Mouse (Mus musculus): ENCODE data around the gene Exosc7. TPM values are rescaled to one million over a fixed set of nuclear protein-coding genes. Genes with fewer than 3 reads are reported as not detected.

The Exosc7 gene
- total and polyA plus RNA-seq, 2 experiments from 2014 or later = 40.3 to 64.1 TPM

DNA sequence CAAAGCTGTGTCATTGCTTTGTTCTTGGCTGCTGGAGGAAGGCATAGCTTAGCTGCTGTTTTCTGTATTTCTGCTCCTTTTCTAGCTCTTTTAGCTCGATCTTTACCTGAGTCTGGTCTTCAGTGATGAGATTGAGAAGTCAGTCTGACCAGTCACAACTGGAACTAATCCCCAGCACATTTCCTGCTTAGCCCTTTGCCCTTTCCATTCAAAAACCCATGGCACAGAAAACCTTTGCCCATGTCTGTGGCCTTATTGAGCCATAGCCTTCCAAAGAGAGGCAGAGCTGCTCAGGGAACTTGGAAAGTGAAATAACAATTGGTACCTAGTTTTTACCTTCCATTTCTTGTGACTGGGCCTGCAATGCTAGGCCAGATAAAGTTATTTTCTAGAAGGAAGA is 2.6 kb downstream of the Exosc7 start:
- H3K36me3 ChIP-seq (ENCODE audit: insufficient read depth) = peaks cover 22% of the 10 kb centered on the region
- no peak overlapping the region for H3K4me2 ChIP-seq (ENCODE audit: low read depth)
- no peaks in the 10 kb centered on the region for H3K9me3 ChIP-seq (ENCODE audit: low read length)
- H3K9ac ChIP-seq = no peak overlapping the region
- no peak for TF ChIP-seq CTCF (IDR thresholded peaks at IDR 0.05; ENCODE audit: low read depth)
- 0 out of 2 replicates have a peak, but pooled peaks cover 3% of the 10 kb centered on the region for H3K4me1 ChIP-seq (ENCODE audit: insufficient read depth)
- DNase-seq (no peak), ATAC-seq (no peak)
- no peaks in the 10 kb centered on the region for H3K27me3 ChIP-seq (ENCODE audit: insufficient read depth, low read length)
- no peak overlapping the region for H3K4me3 ChIP-seq (ENCODE audit: low read depth, low read length)
- 91% methylated on average over 1 of the region's 1 CpGs for WGBS
- H3K27ac ChIP-seq (ENCODE audit: low read depth, low read length) = no peak overlapping the region

DNA sequence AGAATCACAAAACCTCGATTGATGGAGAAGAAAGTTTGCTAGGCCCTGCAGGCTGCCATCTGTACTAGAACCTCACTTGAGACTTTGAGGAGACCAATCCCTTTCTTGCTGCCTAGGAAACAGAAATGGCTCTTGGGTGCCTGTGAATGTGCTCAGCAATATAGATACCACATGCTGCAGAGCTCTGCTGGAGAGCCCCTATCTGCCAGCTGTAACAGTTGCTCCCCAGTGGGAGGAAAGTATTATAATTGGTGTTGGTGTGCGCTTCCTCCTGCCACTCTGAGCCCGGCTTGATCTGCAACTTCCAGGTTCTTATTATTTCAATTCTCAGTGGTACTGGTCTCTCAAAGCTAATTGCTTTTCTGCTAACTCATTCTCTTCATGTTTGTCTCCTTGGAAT is 10.0 kb downstream of the Exosc7 start:
- no peak for TF ChIP-seq CTCF (IDR thresholded peaks at IDR 0.05; ENCODE audit: low read depth)
- ATAC-seq = no peak
- Histone ChIP-seq H3K9ac (no peak overlapping the region), H3K9me3 (ENCODE audit: low read length) (no peaks in the 10 kb centered on the region), H3K27ac (ENCODE audit: low read depth, low read length) (no peak overlapping the region), H3K36me3 (ENCODE audit: insufficient read depth) (peaks cover 59% of the 10 kb centered on the region), H3K4me3 (ENCODE audit: low read depth, low read length) (no peak overlapping the region), H3K4me2 (ENCODE audit: low read depth) (no peak overlapping the region), H3K4me1 (ENCODE audit: insufficient read depth) (no peaks in the 10 kb centered on the region), H3K27me3 (ENCODE audit: insufficient read depth, low read length) (no peaks in the 10 kb centered on the region)
- 81% methylated on average over 3 of the region's 3 CpGs for WGBS
- DNase-seq = no peak

DNA sequence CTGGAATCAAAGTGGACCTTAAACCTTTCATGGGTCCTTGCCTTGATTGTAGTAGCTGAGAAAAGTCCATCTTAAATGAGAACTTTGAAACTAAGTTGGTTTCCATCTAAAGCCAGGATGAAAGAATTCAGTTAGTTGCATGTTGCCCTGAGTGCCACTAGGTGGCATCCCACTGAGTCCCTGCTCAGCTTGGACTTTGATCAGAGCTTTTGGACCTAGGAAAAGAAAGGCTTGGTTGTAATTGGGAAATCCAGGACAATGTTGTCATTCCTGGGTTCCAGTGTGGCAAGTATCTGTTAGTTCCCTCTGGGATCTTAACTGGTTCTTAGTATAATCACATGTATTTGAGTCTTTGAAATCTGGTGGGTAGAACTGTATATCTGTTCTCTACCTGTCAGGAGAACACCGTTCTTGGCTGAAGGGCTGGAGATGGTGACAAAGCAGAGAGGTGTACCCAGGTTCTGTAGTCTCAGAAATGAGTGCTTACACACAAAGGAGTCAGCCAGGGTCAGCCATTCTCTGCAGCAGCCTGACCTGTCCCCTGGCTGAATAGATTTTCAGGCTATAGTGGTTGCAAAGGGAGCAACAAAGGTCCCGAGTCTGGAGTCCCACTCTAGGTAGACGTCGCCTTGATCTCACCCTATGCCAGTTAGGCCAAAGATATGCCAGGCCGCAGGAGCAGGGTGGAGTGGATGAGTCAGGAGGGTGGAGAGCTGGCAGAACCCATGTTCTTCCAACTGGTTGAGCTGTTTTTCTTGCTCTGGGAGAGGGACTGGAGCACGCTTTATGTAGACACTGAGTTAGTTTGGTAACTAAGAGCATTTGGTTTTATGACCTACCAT is 10.8 kb downstream of the Exosc7 start:
- peaks cover 64% of the 10 kb centered on the region for H3K36me3 ChIP-seq (ENCODE audit: insufficient read depth)
- H3K9ac ChIP-seq = no peak overlapping the region
- ATAC-seq (no peak), DNase-seq (peak; percentile 32)
- 95% methylated on average over 6 of the region's 6 CpGs for WGBS
- H3K4me2 ChIP-seq (ENCODE audit: low read depth) = no peak overlapping the region
- no peaks in the 10 kb centered on the region for H3K9me3 ChIP-seq (ENCODE audit: low read length)
- no peaks in the 10 kb centered on the region for H3K4me1 ChIP-seq (ENCODE audit: insufficient read depth)
- no peaks in the 10 kb centered on the region for H3K27me3 ChIP-seq (ENCODE audit: insufficient read depth, low read length)
- no peak overlapping the region for H3K27ac ChIP-seq (ENCODE audit: low read depth, low read length)
- no peak overlapping the region for H3K4me3 ChIP-seq (ENCODE audit: low read depth, low read length)
- TF ChIP-seq CTCF (IDR thresholded peaks at IDR 0.05; ENCODE audit: low read depth) = peak; percentile 77

DNA sequence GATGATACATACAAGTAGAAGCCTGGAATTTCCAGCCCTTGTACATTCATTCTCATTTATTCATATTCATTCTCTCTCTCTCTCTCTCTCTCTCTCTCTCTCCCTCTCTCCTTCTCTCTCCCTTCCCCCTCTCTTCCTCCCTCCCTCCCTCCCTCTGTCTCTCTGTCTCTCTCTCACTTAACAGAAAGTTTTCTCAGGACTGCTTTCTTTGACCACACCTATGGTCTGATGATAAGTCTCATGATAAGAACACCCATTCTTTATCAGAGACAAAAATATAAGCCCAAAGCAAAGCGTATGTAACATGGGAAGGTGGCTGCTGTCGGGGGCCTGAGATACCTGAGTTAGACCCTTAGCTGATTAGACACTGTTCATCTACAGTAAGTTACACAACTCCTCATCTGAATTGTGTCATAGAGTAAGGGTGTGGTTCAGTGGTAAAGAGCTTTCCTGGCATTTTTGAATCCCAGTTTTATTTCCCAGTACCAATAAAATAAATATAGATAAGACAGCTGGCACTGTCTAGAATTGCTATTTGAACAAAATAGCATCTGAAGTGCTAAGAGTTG is 11.5 kb downstream of the Exosc7 start:
- H3K4me3 ChIP-seq (ENCODE audit: low read depth, low read length) = no peak overlapping the region
- no peak for DNase-seq
- WGBS = 95% methylated on average over 2 of the region's 2 CpGs
- H3K4me1 ChIP-seq (ENCODE audit: insufficient read depth) = no peaks in the 10 kb centered on the region
- peaks cover 64% of the 10 kb centered on the region for H3K36me3 ChIP-seq (ENCODE audit: insufficient read depth)
- no peaks in the 10 kb centered on the region for H3K9me3 ChIP-seq (ENCODE audit: low read length)
- H3K4me2 ChIP-seq (ENCODE audit: low read depth) = no peak overlapping the region
- no peak for ATAC-seq
- H3K27ac ChIP-seq (ENCODE audit: low read depth, low read length) = no peak overlapping the region
- H3K27me3 ChIP-seq (ENCODE audit: insufficient read depth, low read length) = no peaks in the 10 kb centered on the region
- TF ChIP-seq CTCF (IDR thresholded peaks at IDR 0.05; ENCODE audit: low read depth) = no peak
- no peak overlapping the region for H3K9ac ChIP-seq

DNA sequence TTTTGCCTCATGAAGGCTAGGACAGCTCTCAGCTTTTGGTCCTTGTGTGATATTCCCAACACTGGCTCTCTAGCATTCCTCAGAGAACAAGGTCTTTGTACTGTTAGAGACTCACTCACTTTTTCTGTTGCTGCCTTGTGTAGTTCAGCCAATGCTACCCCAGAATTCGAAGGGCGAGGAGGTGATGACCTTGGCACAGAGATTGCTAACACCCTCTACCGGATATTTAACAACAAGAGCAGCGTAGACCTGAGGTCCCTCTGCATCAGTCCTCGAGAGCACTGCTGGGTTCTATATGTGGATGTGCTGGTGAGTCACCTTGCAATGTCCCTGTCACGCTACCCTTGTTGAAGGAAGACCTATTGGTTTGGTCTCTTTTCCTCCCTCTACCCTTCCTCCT is 14.6 kb downstream of the Exosc7 start:
- no peak for DNase-seq
- H3K4me3 ChIP-seq (ENCODE audit: low read depth, low read length) = no peak overlapping the region
- no peak for TF ChIP-seq CTCF (IDR thresholded peaks at IDR 0.05; ENCODE audit: low read depth)
- ATAC-seq = no peak
- H3K4me1 ChIP-seq (ENCODE audit: insufficient read depth) = no peaks in the 10 kb centered on the region
- no peak overlapping the region for H3K27ac ChIP-seq (ENCODE audit: low read depth, low read length)
- H3K9me3 ChIP-seq (ENCODE audit: low read length) = no peaks in the 10 kb centered on the region
- 97% methylated on average over 6 of the region's 6 CpGs for WGBS
- no peak overlapping the region for H3K9ac ChIP-seq
- no peaks in the 10 kb centered on the region for H3K27me3 ChIP-seq (ENCODE audit: insufficient read depth, low read length)
- no peak overlapping the region for H3K4me2 ChIP-seq (ENCODE audit: low read depth)
- peaks cover 68% of the 10 kb centered on the region for H3K36me3 ChIP-seq (ENCODE audit: insufficient read depth)

DNA sequence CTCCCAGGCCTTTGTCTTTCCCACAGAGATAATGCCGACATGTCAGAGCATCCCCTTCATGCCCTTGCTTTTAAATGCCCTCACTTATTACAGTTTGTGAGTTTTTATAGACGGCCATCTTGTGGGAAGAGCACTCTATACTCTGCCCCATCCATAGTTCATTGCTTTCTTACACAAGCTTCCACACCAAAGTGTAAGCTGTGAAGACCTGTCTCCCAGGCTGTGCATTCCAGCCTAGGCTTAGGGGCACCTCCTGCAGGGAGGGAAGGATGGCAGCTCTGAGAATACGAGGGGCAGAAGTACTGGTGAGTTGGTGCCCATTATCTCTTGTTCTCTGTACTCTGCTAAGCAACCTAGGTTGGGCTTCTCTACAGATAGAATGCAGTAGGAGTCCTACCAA is 20.0 kb downstream of the Exosc7 start:
- Histone ChIP-seq H3K27me3 (ENCODE audit: insufficient read depth, low read length) (no peaks in the 10 kb centered on the region), H3K27ac (ENCODE audit: low read depth, low read length) (no peak overlapping the region), H3K4me3 (ENCODE audit: low read depth, low read length) (no peak overlapping the region), H3K4me1 (ENCODE audit: insufficient read depth) (no peaks in the 10 kb centered on the region), H3K36me3 (ENCODE audit: insufficient read depth) (peaks cover 97% of the 10 kb centered on the region), H3K4me2 (ENCODE audit: low read depth) (no peak overlapping the region), H3K9me3 (ENCODE audit: low read length) (no peaks in the 10 kb centered on the region), H3K9ac (no peak overlapping the region)
- no peak for TF ChIP-seq CTCF (IDR thresholded peaks at IDR 0.05; ENCODE audit: low read depth)
- 90% methylated on average over 3 of the region's 3 CpGs for WGBS
- ATAC-seq (no peak), DNase-seq (no peak)

DNA sequence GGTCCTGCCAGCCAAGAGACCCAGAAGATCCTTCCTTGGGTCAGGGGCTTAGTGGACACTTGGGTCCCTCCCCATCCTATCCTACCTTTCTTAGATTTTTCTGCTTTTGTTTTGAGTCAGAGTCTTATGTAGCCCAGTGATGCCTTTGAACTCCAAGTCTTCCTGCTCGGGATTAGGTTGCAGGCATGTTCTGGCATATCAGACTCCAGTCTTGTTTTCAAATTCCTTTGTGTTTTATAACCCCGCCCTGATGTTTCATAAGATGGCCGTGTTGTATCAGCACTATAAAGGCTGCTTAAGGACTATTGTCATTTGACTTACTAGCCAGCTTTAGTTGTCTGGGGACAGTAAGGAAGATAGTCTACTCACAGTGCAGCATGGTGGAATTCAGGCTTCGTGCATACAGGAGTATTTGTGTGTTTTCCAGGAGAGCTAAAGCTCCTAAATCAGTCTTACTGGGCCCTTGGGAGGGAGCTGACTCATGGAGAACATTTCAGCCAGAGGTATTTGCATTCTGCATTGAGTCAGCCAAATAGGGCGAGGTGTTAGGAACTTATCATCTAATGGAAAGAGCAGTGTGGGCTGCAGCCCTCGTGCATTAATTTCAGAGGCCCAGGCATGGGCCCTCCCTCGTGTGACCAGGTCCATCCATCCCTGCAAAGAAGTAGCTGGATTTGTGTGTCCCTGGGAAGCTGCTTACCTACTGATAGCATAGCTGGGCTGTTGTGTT is 24.1 kb downstream of the Exosc7 start:
- H3K27me3 ChIP-seq (ENCODE audit: insufficient read depth, low read length) = no peaks in the 10 kb centered on the region
- H3K4me1 ChIP-seq (ENCODE audit: insufficient read depth) = no peaks in the 10 kb centered on the region
- no peak for TF ChIP-seq CTCF (IDR thresholded peaks at IDR 0.05; ENCODE audit: low read depth)
- DNase-seq (no peak), ATAC-seq (no peak)
- H3K27ac ChIP-seq (ENCODE audit: low read depth, low read length) = no peak overlapping the region
- peaks cover 74% of the 10 kb centered on the region for H3K36me3 ChIP-seq (ENCODE audit: insufficient read depth)
- 93% methylated on average over 7 of the region's 7 CpGs for WGBS
- H3K4me3 ChIP-seq (ENCODE audit: low read depth, low read length) = no peak overlapping the region
- no peak overlapping the region for H3K9ac ChIP-seq
- H3K4me2 ChIP-seq (ENCODE audit: low read depth) = no peak overlapping the region
- no peaks in the 10 kb centered on the region for H3K9me3 ChIP-seq (ENCODE audit: low read length)

Measured in forebrain, postnatal 0 days (tissue).